Mouse (Mus musculus): ENCODE measurements around the gene Tet3.

Gene Tet3

GRCm38 (mm10) chr6:83326394-83326736 lies 132.5 kb downstream of the Tet3 start:
- DNase-seq (ENCODE audit: extremely low spot score), result no peak

- DNase-seq (ENCODE audit: extremely low spot score), result peak; percentile 93
These were observed 133.1 kb downstream of the Tet3 start, which contains the start of the genes Mthfd2 and Mob1a for GRCm38 (mm10) chr6:83325525-83326393. Gene Mthfd2 (minus strand): TSS chr6:83325908. Gene Mob1a (plus strand): TSS chr6:83326016.

GRCm38 (mm10) chr6:83323652-83324419 lies 135.0 kb downstream of the Tet3 start:
- no peak for DNase-seq (ENCODE audit: extremely low spot score)

- DNase-seq (ENCODE audit: extremely low spot score), result no peak
These were observed 136.1 kb downstream of the Tet3 start for GRCm38 (mm10) chr6:83322794-83323193.

GRCm38 (mm10) chr6:83321927-83322326 lies 137.0 kb downstream of the Tet3 start:
- no peak for DNase-seq (ENCODE audit: extremely low spot score)

- peak; percentile 87 for DNase-seq (ENCODE audit: extremely low spot score)
These were observed 141.7 kb downstream of the Tet3 start for GRCm38 (mm10) chr6:83317108-83317741.

GRCm38 (mm10) chr6:83316022-83316421 lies 142.9 kb downstream of the Tet3 start:
- DNase-seq (ENCODE audit: extremely low spot score), result peak; percentile 55

GRCm38 (mm10) chr6:83315293-83315692 lies 143.6 kb downstream of the Tet3 start:
- DNase-seq (ENCODE audit: extremely low spot score), result no peak

GRCm38 (mm10) chr6:83312514-83312913 lies 146.4 kb downstream of the Tet3 start:
- no peak for DNase-seq (ENCODE audit: extremely low spot score)

Measured in embryo, embryonic 9.5 days (tissue).